Mouse (Mus musculus) limb, embryonic 14.5 days (tissue): Measurements from ENCODE around the gene Amph. TPM values are rescaled to one million over a fixed set of nuclear protein-coding genes. Genes with fewer than 3 reads are reported as not detected.
A peak's percentile ranks its signal among the peaks of the same experiment; 100 is the strongest.

Experiments used
- ATAC-seq: fragments of 200-750 bp; cut with Nextera tagmentation; 2 replicates; pipeline ENCODE4 v1.8.0; 2017; ENCODE audit warnings: low read depth, moderate number of reproducible peaks, moderate TSS enrichment; ENCODE audit not compliant: low FRiP score
- DNase-seq: peaks from one replicate; pipeline ENCODE4 v3.0.0-alpha.2; 2015; ENCODE audit warnings: low spot score
- H3K27ac ChIP-seq: fragments of 300-500 bp; sonication (generic); replicated peaks from 2 replicates; pipeline ENCODE4 v1.5.1; 2014; ENCODE audit warnings: low read depth, mild to moderate bottlenecking, low read length, moderate library complexity, mixed read lengths
- H3K27me3 ChIP-seq: fragments of 300-500 bp; sonication (generic); 2 replicates; pipeline ENCODE4 v1.6.1; 2014; ENCODE audit warnings: low read length, mixed read lengths; ENCODE audit not compliant: control insufficient read depth, insufficient read depth
- H3K36me3 ChIP-seq: fragments of 300-500 bp; sonication (generic); 2 replicates; pipeline ENCODE4 v1.6.1; 2014; ENCODE audit warnings: mild to moderate bottlenecking, low read length, moderate library complexity, mixed read lengths; ENCODE audit not compliant: control insufficient read depth, insufficient read depth
- H3K4me1 ChIP-seq: fragments of 300-500 bp; sonication (generic); 2 replicates; pipeline ENCODE4 v1.6.1; 2014; ENCODE audit warnings: antibody characterized with exemption, low read length, mixed read lengths; ENCODE audit not compliant: control insufficient read depth, insufficient read depth
- H3K4me2 ChIP-seq: fragments of 300-500 bp; sonication (generic); replicated peaks from 2 replicates; pipeline ENCODE4 v1.6.1; 2014; ENCODE audit warnings: low read depth, mild to moderate bottlenecking, low read length, moderate library complexity; ENCODE audit not compliant: severe bottlenecking
- H3K4me3 ChIP-seq: fragments of 300-500 bp; sonication (generic); replicated peaks from 2 replicates; pipeline ENCODE4 v1.5.1; 2014; ENCODE audit warnings: low read length
- H3K9ac ChIP-seq: fragments of 300-500 bp; sonication (generic); 2 replicates; pipeline ENCODE4 v1.6.1; 2014; ENCODE audit warnings: mild to moderate bottlenecking, low read depth, low read length, moderate library complexity; ENCODE audit not compliant: severe bottlenecking
- H3K9me3 ChIP-seq: fragments of 300-500 bp; sonication (generic); 2 replicates; pipeline ENCODE4 v1.6.1; 2016; ENCODE audit warnings: low read length; ENCODE audit not compliant: control insufficient read depth
- POLR2A ChIP-seq: fragments of 200-500 bp; IDR thresholded peaks from 2 replicates; pipeline ENCODE4 v1.8.0; 2012; ENCODE audit warnings: inconsistent platforms, mild to moderate bottlenecking, moderate library complexity, borderline replicate concordance; ENCODE audit not compliant: insufficient read depth, insufficient read length; ENCODE audit errors: extremely low read depth
- WGBS: fragments of 180-500 bp; shearing (Covaris S2); extraction: QIAGEN DNeasy Blood & Tissue Kit; methylation state at CpG from one replicate; pipeline ENCODE4 v1.1.7; 2014; 5-methylcytosine and 5-hydroxymethylcytosine counted together
- polyA plus RNA-seq, 2 experiments: library from polyadenylated mRNA; depleted of rRNA in 1 of 2; stranded (reverse) in 1 of 2; unstranded in 1 of 2; fragments of >200 nt; fragmentation: Nextera tagmentation in 1 of 2; extraction: Ambion mirVana in 1 of 2; gene quantifications; 2 replicates each; pipeline versions ENCODE4 v1.2.1 to v1.2.3; 2012 to 2014

Gene Amph
- polyA plus RNA-seq, 2 experiments: 1.3 to 2.2 TPM

DNA sequence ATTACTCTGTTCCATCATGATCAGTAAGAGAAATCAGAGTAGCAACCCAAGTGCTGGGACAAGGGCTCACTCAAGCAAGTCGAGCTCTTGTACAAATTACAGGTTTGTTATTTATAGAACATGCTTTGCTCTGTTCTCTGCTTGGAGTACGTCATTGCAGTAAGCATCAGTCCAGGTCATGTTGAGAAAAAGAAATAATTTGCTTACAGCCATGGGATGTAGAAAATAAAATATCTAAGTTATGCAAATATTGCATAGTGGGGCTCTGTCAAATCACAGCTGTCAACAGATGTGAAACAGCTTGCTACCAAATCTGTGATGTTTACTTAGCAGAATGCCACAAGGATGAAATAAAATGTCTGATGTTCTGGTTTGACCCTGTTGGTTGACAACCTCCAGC lies 106.5 kb downstream of the Amph start:
- no peak for TF ChIP-seq POLR2A
- no peak for ATAC-seq
- Histone ChIP-seq H3K4me1 (no peaks in the 10 kb centered on the region), H3K27ac (no peak overlapping the region), H3K9me3 (no peaks in the 10 kb centered on the region), H3K4me3 (no peak overlapping the region), H3K27me3 (no peaks in the 10 kb centered on the region), H3K36me3 (no peaks in the 10 kb centered on the region), H3K9ac (no peak overlapping the region), H3K4me2 (no peak overlapping the region)
- 75% methylated on average over 2 of the region's 2 CpGs for WGBS
- no peak for DNase-seq

GRCm38 (mm10) chr13:19072261-19072660 lies 124.3 kb downstream of the Amph start:
- TF ChIP-seq POLR2A: no peak
- H3K27me3 ChIP-seq: no peaks in the 10 kb centered on the region
- ATAC-seq (no peak), DNase-seq (peak; percentile 72)
- no peaks in the 10 kb centered on the region for H3K9me3 ChIP-seq
- H3K9ac ChIP-seq: no peak overlapping the region
- H3K4me3 ChIP-seq: no peak overlapping the region
- H3K4me1 ChIP-seq: no peaks in the 10 kb centered on the region
- H3K27ac ChIP-seq: no peak overlapping the region
- no peaks in the 10 kb centered on the region for H3K36me3 ChIP-seq
- no peak overlapping the region for H3K4me2 ChIP-seq

GRCm38 (mm10) chr13:19077427-19077826 lies 129.4 kb downstream of the Amph start:
- H3K4me3 ChIP-seq: no peak overlapping the region
- no peak overlapping the region for H3K4me2 ChIP-seq
- H3K27ac ChIP-seq: no peak overlapping the region
- ATAC-seq (no peak), DNase-seq (no peak)
- H3K36me3 ChIP-seq: no peaks in the 10 kb centered on the region
- 64% methylated on average over 2 of the region's 2 CpGs for WGBS
- H3K27me3 ChIP-seq: no peaks in the 10 kb centered on the region
- H3K9me3 ChIP-seq: no peaks in the 10 kb centered on the region
- TF ChIP-seq POLR2A: no peak
- no peaks in the 10 kb centered on the region for H3K4me1 ChIP-seq
- no peak overlapping the region for H3K9ac ChIP-seq

DNA sequence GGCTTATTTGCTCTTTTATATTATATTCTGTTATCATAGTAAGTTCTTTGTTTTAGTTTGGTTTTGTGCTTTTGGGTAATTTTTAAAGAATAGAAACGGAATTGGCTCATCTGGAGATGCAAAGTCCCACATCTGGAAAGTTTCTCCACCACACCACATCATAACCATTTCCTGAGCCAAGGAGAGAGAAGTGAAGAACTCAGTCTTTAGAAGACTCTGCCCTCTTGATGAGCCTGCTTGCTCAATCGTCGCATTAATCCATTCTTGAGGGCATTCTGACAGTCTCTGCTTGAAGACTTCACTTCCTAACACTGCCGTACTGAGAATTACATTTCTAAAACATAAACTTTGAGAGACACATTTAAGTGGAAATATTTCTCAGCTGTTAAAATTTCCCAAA lies 133.9 kb downstream of the Amph start:
- H3K9me3 ChIP-seq: no peaks in the 10 kb centered on the region
- no peak for ATAC-seq
- H3K27me3 ChIP-seq: no peaks in the 10 kb centered on the region
- H3K9ac ChIP-seq: no peak overlapping the region
- TF ChIP-seq POLR2A: no peak
- WGBS: 91% methylated on average over 4 of the region's 4 CpGs
- H3K4me2 ChIP-seq: no peak overlapping the region
- no peak for DNase-seq
- no peaks in the 10 kb centered on the region for H3K4me1 ChIP-seq
- H3K36me3 ChIP-seq: no peaks in the 10 kb centered on the region
- no peak overlapping the region for H3K4me3 ChIP-seq
- no peak overlapping the region for H3K27ac ChIP-seq

DNA sequence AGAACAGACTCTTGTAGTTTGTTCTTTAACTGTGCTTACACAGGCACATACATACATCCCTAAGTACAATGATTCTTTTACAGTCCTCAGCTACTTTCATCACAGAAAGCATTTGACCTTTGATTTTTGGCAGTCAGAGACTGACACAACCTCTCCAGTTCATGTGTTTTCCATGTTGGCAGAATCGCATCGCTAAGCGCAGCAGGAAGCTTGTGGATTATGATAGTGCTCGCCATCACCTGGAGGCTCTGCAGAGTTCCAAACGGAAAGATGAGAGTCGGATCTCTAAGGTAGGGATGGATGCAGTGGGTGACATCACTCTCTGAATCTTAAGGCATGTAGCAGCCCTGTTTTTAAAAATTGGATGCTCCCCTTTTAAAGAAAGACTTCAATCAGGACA lies 146.6 kb downstream of the Amph start:
- TF ChIP-seq POLR2A: no peak
- H3K4me1 ChIP-seq: no peaks in the 10 kb centered on the region
- H3K4me3 ChIP-seq: no peak overlapping the region
- no peaks in the 10 kb centered on the region for H3K9me3 ChIP-seq
- ATAC-seq (no peak), DNase-seq (no peak)
- no peak overlapping the region for H3K9ac ChIP-seq
- H3K4me2 ChIP-seq: no peak overlapping the region
- H3K27me3 ChIP-seq: no peaks in the 10 kb centered on the region
- H3K36me3 ChIP-seq: no peaks in the 10 kb centered on the region
- no peak overlapping the region for H3K27ac ChIP-seq
- 86% methylated on average over 6 of the region's 6 CpGs for WGBS

DNA sequence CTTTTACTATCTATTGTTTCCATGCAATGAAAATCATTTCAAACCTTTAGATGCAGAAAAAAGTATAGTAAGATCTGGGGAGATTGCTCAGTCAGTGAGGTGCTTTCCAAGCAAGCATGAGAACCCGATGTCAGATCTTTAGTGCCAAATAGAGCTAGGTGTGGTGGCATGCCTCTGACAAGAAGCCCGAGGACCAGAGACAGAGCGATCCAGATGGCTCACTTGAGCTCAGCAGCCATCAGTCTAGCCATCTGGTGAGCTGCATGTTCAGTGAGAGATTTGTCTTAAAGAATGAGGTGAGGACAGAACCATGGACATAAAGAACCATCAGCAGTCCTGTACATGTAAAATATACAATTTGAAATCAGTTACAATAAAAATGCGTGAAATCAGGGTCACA lies 149.1 kb downstream of the Amph start:
- 80% methylated on average over 4 of the region's 4 CpGs for WGBS
- no peaks in the 10 kb centered on the region for H3K9me3 ChIP-seq
- no peak overlapping the region for H3K4me2 ChIP-seq
- H3K27ac ChIP-seq: no peak overlapping the region
- DNase-seq (no peak), ATAC-seq (no peak)
- no peaks in the 10 kb centered on the region for H3K27me3 ChIP-seq
- H3K9ac ChIP-seq: no peak overlapping the region
- H3K36me3 ChIP-seq: no peaks in the 10 kb centered on the region
- no peaks in the 10 kb centered on the region for H3K4me1 ChIP-seq
- TF ChIP-seq POLR2A: no peak
- H3K4me3 ChIP-seq: no peak overlapping the region
